Mouse (Mus musculus): ENCODE measurements around the gene Fam169b. TPM values are rescaled to one million over a fixed set of nuclear protein-coding genes. Genes with fewer than 3 reads are reported as not detected.

The Fam169b gene
- polyA plus RNA-seq, 1 experiment from 2014 or later = 0.18 TPM

DNA sequence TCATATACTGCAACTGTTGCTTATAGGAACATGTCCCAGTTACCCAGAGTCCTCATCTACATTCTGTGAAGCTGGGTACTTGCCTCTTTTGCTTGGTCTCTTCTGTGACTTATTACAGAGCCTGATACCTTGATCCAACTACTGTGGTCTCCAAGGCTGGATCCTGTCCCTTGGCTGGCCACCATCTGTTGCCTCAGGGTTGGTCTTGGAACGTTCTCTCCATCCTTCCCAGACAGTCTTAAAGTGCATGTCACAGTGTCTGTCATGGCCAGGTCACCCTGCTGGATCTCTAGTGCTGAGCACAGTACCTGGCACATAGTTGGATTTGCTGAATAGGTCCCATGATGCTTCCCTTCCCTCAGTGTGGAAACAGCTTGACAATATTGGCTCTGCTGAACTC is 40.6 kb downstream of the Fam169b start:
- H3K9me3 ChIP-seq (ENCODE audit: control insufficient read depth, low read length) = no peaks in the 10 kb centered on the region
- ATAC-seq (ENCODE audit: low FRiP score) (no peak), DNase-seq (ENCODE audit: low spot score, missing footprints) (no peak)
- no peak overlapping the region for H3K4me2 ChIP-seq
- no peak overlapping the region for H3K9ac ChIP-seq (ENCODE audit: low read length)
- no peaks in the 10 kb centered on the region for H3K36me3 ChIP-seq (ENCODE audit: control insufficient read depth, insufficient read depth, low read length)
- H3K4me1 ChIP-seq (ENCODE audit: control insufficient read depth, insufficient read depth, low read length) = no peaks in the 10 kb centered on the region
- H3K27me3 ChIP-seq (ENCODE audit: control insufficient read depth, insufficient read depth, low read length) = no peaks in the 10 kb centered on the region
- 76% methylated on average over 1 of the region's 1 CpGs for WGBS
- no peak overlapping the region for H3K4me3 ChIP-seq (ENCODE audit: low read depth, low read length)
- no peak overlapping the region for H3K27ac ChIP-seq (ENCODE audit: low read depth, low read length)

DNA sequence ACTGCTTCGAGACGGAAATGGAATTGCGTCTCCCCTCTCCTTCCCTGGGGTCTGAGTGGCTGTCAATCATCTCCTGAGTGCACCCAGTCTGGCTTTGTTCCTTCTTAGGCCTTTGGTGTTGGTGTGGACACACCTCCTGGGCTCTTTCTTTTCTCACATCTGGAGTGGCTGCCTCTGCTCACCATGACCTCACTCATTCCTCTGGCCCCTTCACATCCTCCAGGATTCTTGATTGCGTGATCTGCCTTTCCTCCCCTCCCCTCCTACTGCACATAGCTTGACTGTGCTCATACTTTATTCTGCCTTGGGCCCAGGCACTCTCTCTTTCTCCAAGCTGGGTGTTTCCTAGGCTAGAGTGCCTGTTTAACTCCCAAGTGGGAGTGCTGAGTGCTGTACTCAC is 41.4 kb downstream of the Fam169b start:
- Histone ChIP-seq H3K4me1 (ENCODE audit: control insufficient read depth, insufficient read depth, low read length) (no peaks in the 10 kb centered on the region), H3K9me3 (ENCODE audit: control insufficient read depth, low read length) (no peaks in the 10 kb centered on the region), H3K36me3 (ENCODE audit: control insufficient read depth, insufficient read depth, low read length) (no peaks in the 10 kb centered on the region), H3K4me3 (ENCODE audit: low read depth, low read length) (no peak overlapping the region), H3K9ac (ENCODE audit: low read length) (no peak overlapping the region), H3K27ac (ENCODE audit: low read depth, low read length) (no peak overlapping the region), H3K4me2 (no peak overlapping the region), H3K27me3 (ENCODE audit: control insufficient read depth, insufficient read depth, low read length) (no peaks in the 10 kb centered on the region)
- no peak for DNase-seq (ENCODE audit: low spot score, missing footprints)
- WGBS = 84% methylated on average over 4 of the region's 4 CpGs
- no peak for ATAC-seq (ENCODE audit: low FRiP score)

DNA sequence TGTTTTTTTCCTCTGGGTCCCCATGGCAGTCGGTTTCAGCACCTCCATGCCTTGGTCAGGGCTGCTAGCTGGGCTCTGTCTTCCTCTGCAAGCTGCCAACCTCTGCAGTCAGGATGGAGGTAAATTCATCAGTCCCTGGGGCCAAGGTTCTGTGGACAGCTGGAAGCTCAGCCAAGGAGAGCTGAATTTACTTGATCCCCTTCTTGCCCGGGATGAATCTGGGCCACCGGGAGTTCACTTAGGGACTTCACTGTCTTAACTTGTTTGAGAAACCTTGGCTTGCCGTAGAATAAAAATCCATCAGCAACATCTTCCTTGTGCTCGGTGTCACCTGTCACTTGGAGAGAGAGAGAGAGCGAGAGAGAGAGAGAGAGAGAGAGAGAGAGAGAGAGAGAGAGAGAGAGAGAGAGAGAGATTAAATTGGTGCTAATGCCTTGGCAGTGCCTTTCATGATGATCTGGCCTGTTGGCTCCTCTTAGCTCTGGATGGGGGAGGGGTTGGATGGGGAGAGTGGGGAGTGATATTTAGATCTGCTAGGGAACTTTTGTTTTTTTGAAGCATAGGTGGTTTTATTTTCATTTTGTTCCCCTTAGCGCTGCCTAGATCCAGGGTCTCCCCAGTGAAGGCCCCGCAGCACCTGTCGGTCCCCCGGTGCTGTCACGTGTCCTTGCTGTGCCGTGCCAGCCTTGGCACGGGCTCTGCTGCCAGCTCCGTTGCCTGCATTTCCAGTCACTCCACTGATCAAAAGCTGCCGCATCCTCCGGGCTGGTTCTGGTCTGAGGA is 44.6 kb downstream of the Fam169b start:
- Histone ChIP-seq H3K9me3 (ENCODE audit: control insufficient read depth, low read length) (no peaks in the 10 kb centered on the region), H3K27ac (ENCODE audit: low read depth, low read length) (no peak overlapping the region), H3K27me3 (ENCODE audit: control insufficient read depth, insufficient read depth, low read length) (no peaks in the 10 kb centered on the region), H3K36me3 (ENCODE audit: control insufficient read depth, insufficient read depth, low read length) (no peaks in the 10 kb centered on the region), H3K4me1 (ENCODE audit: control insufficient read depth, insufficient read depth, low read length) (no peaks in the 10 kb centered on the region), H3K9ac (ENCODE audit: low read length) (no peak overlapping the region), H3K4me3 (ENCODE audit: low read depth, low read length) (no peak overlapping the region), H3K4me2 (no peak overlapping the region)
- WGBS = 89% methylated on average over 16 of the region's 16 CpGs
- ATAC-seq (ENCODE audit: low FRiP score) = no peak
- DNase-seq (ENCODE audit: low spot score, missing footprints) = peak; percentile 62

GRCm38 (mm10) chr7:68318979-68319378 is 45.3 kb downstream of the Fam169b start:
- H3K36me3 ChIP-seq (ENCODE audit: control insufficient read depth, insufficient read depth, low read length) = no peaks in the 10 kb centered on the region
- no peak overlapping the region for H3K9ac ChIP-seq (ENCODE audit: low read length)
- WGBS = 67% methylated on average over 6 of the region's 6 CpGs
- no peak for DNase-seq (ENCODE audit: low spot score, missing footprints)
- H3K27me3 ChIP-seq (ENCODE audit: control insufficient read depth, insufficient read depth, low read length) = no peaks in the 10 kb centered on the region
- H3K27ac ChIP-seq (ENCODE audit: low read depth, low read length) = no peak overlapping the region
- no peaks in the 10 kb centered on the region for H3K9me3 ChIP-seq (ENCODE audit: control insufficient read depth, low read length)
- ATAC-seq (ENCODE audit: low FRiP score) = no peak
- no peaks in the 10 kb centered on the region for H3K4me1 ChIP-seq (ENCODE audit: control insufficient read depth, insufficient read depth, low read length)
- H3K4me3 ChIP-seq (ENCODE audit: low read depth, low read length) = no peak overlapping the region
- H3K4me2 ChIP-seq = no peak overlapping the region

DNA sequence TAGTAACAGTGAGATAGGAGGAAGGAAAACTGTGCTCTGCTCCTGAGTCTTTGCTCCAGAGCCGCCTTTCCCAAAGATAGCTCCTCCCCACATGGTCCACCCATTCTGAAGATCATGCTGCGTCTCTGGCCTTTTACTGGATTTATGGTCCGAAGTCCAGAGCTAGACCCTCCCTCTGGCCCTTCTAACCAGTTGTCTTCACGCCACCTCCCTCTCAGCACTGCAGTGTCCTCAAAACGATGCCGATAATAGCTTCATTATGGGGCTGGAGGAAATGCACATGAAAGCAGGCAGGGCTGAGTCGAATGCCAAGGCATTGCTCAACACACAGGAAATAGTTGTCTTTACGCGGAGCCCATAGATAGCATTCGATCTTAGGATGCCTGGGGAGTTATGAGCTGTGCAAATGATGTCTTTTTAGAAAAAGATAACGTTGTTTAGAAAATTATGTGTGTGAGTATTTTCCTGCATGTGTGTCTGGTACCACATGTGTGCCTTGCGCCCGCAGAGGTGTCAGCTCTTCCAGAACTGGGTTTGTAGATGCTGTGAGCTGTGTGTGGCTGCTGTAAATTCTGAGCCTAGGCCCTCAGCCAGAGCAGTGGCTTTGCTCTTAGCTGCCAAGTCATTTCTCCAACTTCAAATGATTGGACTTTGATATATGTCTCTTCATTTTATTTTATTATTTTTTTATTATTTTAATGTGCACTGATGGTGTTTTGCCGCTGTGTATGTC is 46.6 kb downstream of the Fam169b start:
- H3K27ac ChIP-seq (ENCODE audit: low read depth, low read length) = no peak overlapping the region
- ATAC-seq (ENCODE audit: low FRiP score) = no peak
- H3K4me1 ChIP-seq (ENCODE audit: control insufficient read depth, insufficient read depth, low read length) = no peaks in the 10 kb centered on the region

GRCm38 (mm10) chr7:68323051-68323450 is 49.4 kb downstream of the Fam169b start:
- H3K9ac ChIP-seq (ENCODE audit: low read length) = no peak overlapping the region
- ATAC-seq (ENCODE audit: low FRiP score) (no peak), DNase-seq (ENCODE audit: low spot score, missing footprints) (no peak)
- H3K9me3 ChIP-seq (ENCODE audit: control insufficient read depth, low read length) = no peaks in the 10 kb centered on the region
- no peak overlapping the region for H3K27ac ChIP-seq (ENCODE audit: low read depth, low read length)
- H3K4me1 ChIP-seq (ENCODE audit: control insufficient read depth, insufficient read depth, low read length) = no peaks in the 10 kb centered on the region
- no peak overlapping the region for H3K4me2 ChIP-seq
- no peak overlapping the region for H3K4me3 ChIP-seq (ENCODE audit: low read depth, low read length)
- no peaks in the 10 kb centered on the region for H3K36me3 ChIP-seq (ENCODE audit: control insufficient read depth, insufficient read depth, low read length)
- H3K27me3 ChIP-seq (ENCODE audit: control insufficient read depth, insufficient read depth, low read length) = no peaks in the 10 kb centered on the region
- WGBS = 92% methylated on average over 6 of the region's 6 CpGs

More for the DNA sequence above, 46.6 kb downstream of the Fam169b start:
- H3K36me3 ChIP-seq (ENCODE audit: control insufficient read depth, insufficient read depth, low read length) = no peaks in the 10 kb centered on the region
- H3K9me3 ChIP-seq (ENCODE audit: control insufficient read depth, low read length) = no peaks in the 10 kb centered on the region
- H3K4me2 ChIP-seq = no peak overlapping the region
- H3K27me3 ChIP-seq (ENCODE audit: control insufficient read depth, insufficient read depth, low read length) = no peaks in the 10 kb centered on the region
- H3K4me3 ChIP-seq (ENCODE audit: low read depth, low read length) = no peak overlapping the region
- WGBS = 87% methylated on average over 14 of the region's 14 CpGs
- DNase-seq (ENCODE audit: low spot score, missing footprints) = no peak
- H3K9ac ChIP-seq (ENCODE audit: low read length) = no peak overlapping the region

DNA sequence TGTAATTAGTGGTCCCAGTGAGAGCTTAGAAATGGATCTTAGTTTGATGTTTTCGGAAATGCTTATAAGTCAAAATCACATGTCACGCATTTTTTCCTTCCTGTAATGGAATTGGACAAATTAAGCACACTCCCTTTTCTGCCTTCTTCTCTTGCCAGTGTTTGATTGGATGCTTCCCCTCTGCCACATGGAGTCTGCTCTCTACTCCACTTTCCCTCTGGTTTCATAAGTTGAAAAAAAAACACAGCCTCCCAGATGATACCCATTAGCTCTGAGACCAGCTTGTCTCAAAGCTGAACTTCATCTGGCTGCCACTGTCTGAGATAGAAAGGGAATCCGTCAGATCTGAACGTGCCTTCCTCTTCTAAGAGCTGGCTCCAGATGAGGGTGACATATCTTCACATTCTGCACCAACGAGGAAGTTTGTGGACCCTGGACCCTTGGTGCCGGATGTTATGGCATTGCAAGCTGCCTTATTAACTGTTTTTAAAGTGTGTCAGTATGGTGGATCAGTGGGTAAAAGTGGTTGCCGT is 52.6 kb downstream of the Fam169b start:
- no peaks in the 10 kb centered on the region for H3K27me3 ChIP-seq (ENCODE audit: control insufficient read depth, insufficient read depth, low read length)
- H3K27ac ChIP-seq (ENCODE audit: low read depth, low read length) = no peak overlapping the region
- H3K9ac ChIP-seq (ENCODE audit: low read length) = no peak overlapping the region
- ATAC-seq (ENCODE audit: low FRiP score) (no peak), DNase-seq (ENCODE audit: low spot score, missing footprints) (no peak)
- no peak overlapping the region for H3K4me2 ChIP-seq
- WGBS = 83% methylated on average over 7 of the region's 7 CpGs
- no peaks in the 10 kb centered on the region for H3K4me1 ChIP-seq (ENCODE audit: control insufficient read depth, insufficient read depth, low read length)
- H3K9me3 ChIP-seq (ENCODE audit: control insufficient read depth, low read length) = no peaks in the 10 kb centered on the region
- no peaks in the 10 kb centered on the region for H3K36me3 ChIP-seq (ENCODE audit: control insufficient read depth, insufficient read depth, low read length)
- no peak overlapping the region for H3K4me3 ChIP-seq (ENCODE audit: low read depth, low read length)

GRCm38 (mm10) chr7:68329000-68329399 is 55.4 kb downstream of the Fam169b start:
- Histone ChIP-seq H3K9me3 (ENCODE audit: control insufficient read depth, low read length) (no peaks in the 10 kb centered on the region), H3K4me3 (ENCODE audit: low read depth, low read length) (no peak overlapping the region), H3K36me3 (ENCODE audit: control insufficient read depth, insufficient read depth, low read length) (no peaks in the 10 kb centered on the region), H3K27me3 (ENCODE audit: control insufficient read depth, insufficient read depth, low read length) (no peaks in the 10 kb centered on the region), H3K27ac (ENCODE audit: low read depth, low read length) (no peak overlapping the region), H3K4me1 (ENCODE audit: control insufficient read depth, insufficient read depth, low read length) (no peaks in the 10 kb centered on the region), H3K9ac (ENCODE audit: low read length) (no peak overlapping the region), H3K4me2 (no peak overlapping the region)
- no peak for DNase-seq (ENCODE audit: low spot score, missing footprints)
- WGBS = 83% methylated on average over 9 of the region's 9 CpGs
- ATAC-seq (ENCODE audit: low FRiP score) = no peak

DNA sequence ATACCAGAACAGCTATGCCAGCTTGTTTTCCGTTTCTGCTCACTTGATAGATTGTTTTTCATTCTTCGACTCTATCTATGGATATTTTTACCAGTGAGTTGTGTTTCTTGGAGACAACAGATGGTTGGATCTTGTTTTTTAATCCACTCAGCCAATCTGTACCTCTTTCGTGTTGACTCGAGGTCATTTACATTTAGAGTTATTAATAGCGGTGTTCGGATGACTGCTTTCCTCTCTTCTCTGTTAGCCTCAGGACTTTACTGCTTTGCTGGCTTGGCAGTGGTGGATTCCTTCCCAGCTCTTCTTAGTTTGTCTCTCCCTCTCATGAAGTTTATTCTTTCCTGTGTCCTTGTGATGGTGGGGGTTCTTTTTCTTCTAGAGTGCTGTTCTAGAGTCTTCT is 59.2 kb downstream of the Fam169b start:
- no peak overlapping the region for H3K27ac ChIP-seq (ENCODE audit: low read depth, low read length)
- H3K9ac ChIP-seq (ENCODE audit: low read length) = no peak overlapping the region
- WGBS = 91% methylated on average over 6 of the region's 6 CpGs
- no peaks in the 10 kb centered on the region for H3K36me3 ChIP-seq (ENCODE audit: control insufficient read depth, insufficient read depth, low read length)
- H3K27me3 ChIP-seq (ENCODE audit: control insufficient read depth, insufficient read depth, low read length) = no peaks in the 10 kb centered on the region
- no peak overlapping the region for H3K4me3 ChIP-seq (ENCODE audit: low read depth, low read length)
- H3K9me3 ChIP-seq (ENCODE audit: control insufficient read depth, low read length) = no peaks in the 10 kb centered on the region
- DNase-seq (ENCODE audit: low spot score, missing footprints) (no peak), ATAC-seq (ENCODE audit: low FRiP score) (no peak)
- H3K4me1 ChIP-seq (ENCODE audit: control insufficient read depth, insufficient read depth, low read length) = no peaks in the 10 kb centered on the region
- no peak overlapping the region for H3K4me2 ChIP-seq

Measured in midbrain, embryonic 11.5 days (tissue).